Mouse (Mus musculus): ENCODE results near the gene Olfr125.

DNA sequence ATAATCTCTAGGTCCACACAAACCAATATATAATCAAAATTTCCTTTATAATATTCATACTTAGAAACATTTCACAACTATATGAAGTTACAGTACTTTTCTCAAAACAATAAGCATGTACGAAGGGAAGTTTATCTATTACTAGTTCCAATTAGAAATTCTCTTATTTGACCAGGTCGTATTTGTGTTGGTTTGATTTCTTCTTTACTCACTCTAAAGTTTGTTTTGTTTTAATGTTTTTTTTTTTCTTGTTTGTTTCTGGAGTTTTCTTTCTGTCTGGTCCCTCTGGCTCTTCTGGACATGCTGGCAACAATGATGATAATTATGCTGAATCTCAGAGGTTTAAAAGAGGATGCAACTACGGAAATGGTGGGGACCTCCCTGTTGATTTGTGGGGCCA lies 33.2 kb upstream of the Olfr125 start, which contains the start of gene Olfr124:
- TF ChIP-seq CTCF (IDR thresholded peaks at IDR 0.05; ENCODE audit: extremely low read depth, insufficient read depth, low read length), result no peak
- no peak for TF ChIP-seq POLR2A (IDR thresholded peaks at IDR 0.05; ENCODE audit: extremely low read depth, insufficient read depth, low read length)

All from cortical plate, adult 2 months (tissue).